Mouse (Mus musculus) myocyte (in vitro differentiated cells): ENCODE data around the gene Rph3al.

Experiments used
- CEBPB ChIP-seq: IDR thresholded peaks from 2 replicates; pipeline ENCODE4 v1.6.1; 2011; ENCODE audit warnings: mild to moderate bottlenecking, moderate library complexity; ENCODE audit not compliant: poor library complexity, insufficient read depth, severe bottlenecking
- E2F4 ChIP-seq: IDR thresholded peaks from one replicate; pipeline ENCODE4 v1.6.1; 2011; ENCODE audit warnings: mild to moderate bottlenecking, control low read depth, moderate library complexity; ENCODE audit not compliant: insufficient read depth
- MAX ChIP-seq: IDR thresholded peaks from one replicate; pipeline ENCODE4 v1.6.1; 2011; ENCODE audit warnings: low read depth, mild to moderate bottlenecking, control low read depth
- MYOD1 ChIP-seq, 3 experiments: IDR thresholded peaks; one replicate each; pipeline ENCODE4 v1.6.1; 2011; ENCODE audit warnings: control low read depth in 2 of 3, low read depth in 2 of 3, mild to moderate bottlenecking in 2 of 3, moderate library complexity in 1 of 3; ENCODE audit not compliant: insufficient read length in 2 of 3, control insufficient read depth in 1 of 3
- MYOG ChIP-seq, 3 experiments: IDR thresholded peaks; one replicate each; pipeline ENCODE4 v1.6.1; 2011; ENCODE audit warnings: control low read depth in 2 of 3, low read depth in 2 of 3, mild to moderate bottlenecking in 2 of 3; ENCODE audit not compliant: insufficient read length in 2 of 3, control insufficient read depth in 1 of 3, insufficient read depth in 1 of 3
- POLR2A ChIP-seq: IDR thresholded peaks from one replicate; pipeline ENCODE4 v1.6.1; 2011; ENCODE audit warnings: low read depth, mild to moderate bottlenecking, control low read depth, moderate library complexity; ENCODE audit not compliant: insufficient read length
- POLR2AphosphoS2 ChIP-seq: IDR thresholded peaks from one replicate; pipeline ENCODE4 v1.6.1; 2011; ENCODE audit warnings: low read depth, control low read depth; ENCODE audit not compliant: insufficient read length
- REST ChIP-seq: IDR thresholded peaks from one replicate; pipeline ENCODE4 v1.6.1; 2011; ENCODE audit warnings: mild to moderate bottlenecking, control low read depth, moderate library complexity; ENCODE audit not compliant: insufficient read depth, insufficient read length
- SRF ChIP-seq: IDR thresholded peaks from one replicate; pipeline ENCODE4 v1.6.1; 2011; ENCODE audit warnings: low read depth; ENCODE audit not compliant: control insufficient read depth, insufficient read length
- TCF12 ChIP-seq: IDR thresholded peaks from one replicate; pipeline ENCODE4 v1.6.1; 2011; ENCODE audit warnings: mild to moderate bottlenecking, control low read depth; ENCODE audit not compliant: poor library complexity, insufficient read depth, severe bottlenecking
- TCF3 ChIP-seq: IDR thresholded peaks from one replicate; pipeline ENCODE4 v1.6.1; 2011; ENCODE audit warnings: low read depth, control low read depth; ENCODE audit not compliant: insufficient read length
- USF1 ChIP-seq: IDR thresholded peaks from one replicate; pipeline ENCODE4 v1.6.1; 2011; ENCODE audit warnings: low read depth, mild to moderate bottlenecking, control low read depth, moderate library complexity

- TF ChIP-seq POLR2A (no peak), USF1 (no peak), CEBPB (no peak), REST (no peak), TCF12 (no peak), TCF3 (no peak), POLR2AphosphoS2 (no peak), MAX (no peak), SRF (no peak), MYOG (IDR thresholded peaks at IDR 0.05; ENCODE audit: control insufficient read depth in 1 of 3, insufficient read depth in 1 of 3, insufficient read length in 2 of 3, low read depth in 2 of 3) (no peak), MYOD1 (IDR thresholded peaks at IDR 0.05; ENCODE audit: control insufficient read depth in 1 of 3, insufficient read length in 2 of 3, low read depth in 2 of 3) (no peak), E2F4 (no peak)
Observed at GRCm38 (mm10) chr11:75973988-75974387, 35.8 kb upstream of the Rph3al start.
